Mouse (Mus musculus): Measurements from ENCODE around the gene Plk3. TPM values are rescaled to one million over a fixed set of nuclear protein-coding genes. Genes with fewer than 3 reads are reported as not detected.

The Plk3 gene
- polyA plus RNA-seq, 1 experiment from 2014 or later: 1.8 TPM

DNA sequence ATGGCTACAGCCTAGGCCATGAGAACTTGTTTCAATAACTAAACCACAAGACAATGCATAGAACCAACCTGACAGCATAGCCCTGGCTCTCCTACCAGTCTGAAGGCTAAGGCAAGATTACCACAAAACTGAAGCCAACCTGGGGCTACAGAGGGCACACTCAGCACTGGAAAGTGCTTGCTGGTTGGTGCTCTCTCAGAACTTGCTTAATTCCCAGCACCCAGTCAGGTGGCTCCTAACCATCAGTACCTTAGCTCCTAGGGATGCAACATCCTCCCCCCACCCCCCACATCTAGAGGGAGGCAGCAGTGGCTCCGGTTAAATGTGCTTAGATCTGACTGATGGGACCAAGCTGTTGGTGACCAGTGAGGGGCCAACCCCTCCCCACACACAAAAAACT is 17.7 kb upstream of the Plk3 start:
- no peaks in the 10 kb centered on the region for H3K9me3 ChIP-seq (replicated peaks)
- H3K4me2 ChIP-seq: no peak overlapping the region
- H3K27me3 ChIP-seq: no peaks in the 10 kb centered on the region
- H3K4me3 ChIP-seq: no peak overlapping the region
- H3K4me1 ChIP-seq (replicated peaks): peaks cover 30% of the 10 kb centered on the region
- no peak overlapping the region for H3K9ac ChIP-seq
- no peak overlapping the region for H3K27ac ChIP-seq
- peaks cover 53% of the 10 kb centered on the region for H3K36me3 ChIP-seq
- no peak for ATAC-seq (replicated peaks; ENCODE audit: insufficient number of reproducible peaks, insufficient read depth, low FRiP score, low read depth)
- WGBS: 65% methylated on average over 1 of the region's 1 CpGs

DNA sequence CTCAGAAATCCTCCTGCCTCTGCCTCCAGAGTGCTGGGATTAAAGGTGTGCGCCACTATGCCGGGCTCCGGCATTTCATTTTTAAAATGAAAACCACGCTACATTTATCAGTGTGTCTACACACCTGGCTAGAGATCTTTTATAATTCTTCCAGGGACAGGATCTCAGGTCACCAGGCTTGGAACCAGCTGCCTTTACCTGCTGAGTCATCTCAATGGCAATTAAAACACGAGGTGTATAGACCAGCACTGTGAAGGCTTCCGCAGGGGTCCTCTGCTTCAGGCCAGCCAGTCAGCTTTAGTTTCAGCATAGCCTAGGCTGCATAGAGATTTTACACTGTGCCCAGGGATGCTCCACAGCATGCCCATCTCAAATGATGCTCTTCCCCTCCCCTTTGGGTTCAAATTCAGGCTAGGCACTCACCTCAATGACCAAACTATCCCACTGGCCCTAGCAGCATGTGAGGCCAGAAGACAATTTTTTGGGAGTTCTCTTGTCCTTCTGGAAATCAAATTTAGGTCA is 16.5 kb upstream of the Plk3 start:
- Histone ChIP-seq H3K9me3 (replicated peaks) (no peaks in the 10 kb centered on the region), H3K36me3 (peaks cover 53% of the 10 kb centered on the region), H3K4me2 (no peak overlapping the region), H3K4me3 (no peak overlapping the region), H3K27me3 (no peaks in the 10 kb centered on the region), H3K4me1 (replicated peaks) (peaks cover 30% of the 10 kb centered on the region), H3K9ac (no peak overlapping the region), H3K27ac (no peak overlapping the region)
- WGBS: 91% methylated on average over 6 of the region's 6 CpGs
- no peak for ATAC-seq (replicated peaks; ENCODE audit: insufficient number of reproducible peaks, insufficient read depth, low FRiP score, low read depth)

DNA sequence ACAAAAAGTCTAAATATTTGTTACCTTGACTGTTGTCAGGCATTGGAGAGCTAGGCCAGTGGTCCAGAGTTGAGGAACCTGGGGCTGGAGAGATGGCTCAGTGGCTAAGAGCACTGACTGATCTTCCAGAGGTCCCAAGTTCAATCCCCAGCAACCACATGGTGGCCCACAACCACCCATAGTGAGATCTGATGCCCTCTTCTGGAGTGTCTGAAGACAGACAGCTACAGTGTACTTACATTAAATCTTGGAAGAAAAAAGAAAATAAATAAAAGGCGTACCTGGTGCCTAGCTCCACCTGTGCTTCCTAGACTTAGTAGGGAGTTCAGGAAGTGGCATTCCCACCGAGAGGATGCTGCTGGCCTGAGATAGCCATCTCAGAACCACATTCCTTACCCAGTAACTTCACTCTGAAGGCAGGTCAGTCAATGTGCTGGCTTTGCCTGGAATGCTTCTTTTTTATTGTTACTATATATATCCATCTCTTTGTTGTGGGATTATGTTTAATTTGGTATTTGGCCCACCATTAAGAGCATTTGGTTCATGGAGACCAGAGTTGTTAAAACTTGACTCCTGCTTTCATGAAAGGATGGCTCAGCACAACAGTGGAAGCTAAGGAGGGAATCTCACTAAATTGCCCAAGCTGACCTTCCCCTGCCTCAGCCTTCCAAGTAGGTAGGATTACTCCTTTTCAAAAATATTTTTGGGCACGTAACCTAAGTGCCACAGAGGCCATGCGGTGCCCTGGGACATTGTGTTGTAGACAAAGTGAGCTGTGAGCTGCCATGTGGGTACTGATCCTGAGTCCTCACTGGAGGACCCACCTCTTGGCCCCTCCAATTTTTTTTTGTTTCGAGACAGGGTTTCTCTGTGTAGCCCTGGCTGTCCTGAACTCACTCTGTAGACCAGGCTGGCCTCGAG is 15.8 kb upstream of the Plk3 start:
- Histone ChIP-seq H3K27me3 (no peaks in the 10 kb centered on the region), H3K4me1 (replicated peaks) (peaks cover 24% of the 10 kb centered on the region), H3K9me3 (replicated peaks) (no peaks in the 10 kb centered on the region), H3K36me3 (peaks cover 53% of the 10 kb centered on the region), H3K4me2 (no peak overlapping the region), H3K4me3 (no peak overlapping the region), H3K27ac (no peak overlapping the region), H3K9ac (no peak overlapping the region)
- ATAC-seq (replicated peaks; ENCODE audit: insufficient number of reproducible peaks, insufficient read depth, low FRiP score, low read depth): no peak
- 67% methylated on average over 6 of the region's 6 CpGs for WGBS

- H3K27ac ChIP-seq: no peak overlapping the region
- H3K36me3 ChIP-seq: peaks cover 45% of the 10 kb centered on the region
- no peak for ATAC-seq (replicated peaks; ENCODE audit: insufficient number of reproducible peaks, insufficient read depth, low FRiP score, low read depth)
- WGBS: 66% methylated on average over 24 of the region's 24 CpGs
- peaks cover 17% of the 10 kb centered on the region for H3K4me1 ChIP-seq (replicated peaks)
- H3K9me3 ChIP-seq (replicated peaks): no peaks in the 10 kb centered on the region
- no peak overlapping the region for H3K9ac ChIP-seq
- H3K27me3 ChIP-seq: no peaks in the 10 kb centered on the region
- no peak overlapping the region for H3K4me3 ChIP-seq
- no peak overlapping the region for H3K4me2 ChIP-seq
Observed at GRCm38 (mm10) chr4:117148815-117149214, 15.1 kb upstream of the Plk3 start.

- no peak for ATAC-seq (replicated peaks; ENCODE audit: insufficient number of reproducible peaks, insufficient read depth, low FRiP score, low read depth)
- WGBS: 76% methylated on average over 18 of the region's 18 CpGs
- H3K36me3 ChIP-seq: peaks cover 39% of the 10 kb centered on the region
- peaks cover 10% of the 10 kb centered on the region for H3K4me1 ChIP-seq (replicated peaks)
- H3K4me2 ChIP-seq: no peak overlapping the region
- no peaks in the 10 kb centered on the region for H3K9me3 ChIP-seq (replicated peaks)
- H3K27me3 ChIP-seq: no peaks in the 10 kb centered on the region
- H3K4me3 ChIP-seq: no peak overlapping the region
- H3K27ac ChIP-seq: no peak overlapping the region
- H3K9ac ChIP-seq: no peak overlapping the region
Observed at GRCm38 (mm10) chr4:117148047-117148713, 14.4 kb upstream of the Plk3 start.

DNA sequence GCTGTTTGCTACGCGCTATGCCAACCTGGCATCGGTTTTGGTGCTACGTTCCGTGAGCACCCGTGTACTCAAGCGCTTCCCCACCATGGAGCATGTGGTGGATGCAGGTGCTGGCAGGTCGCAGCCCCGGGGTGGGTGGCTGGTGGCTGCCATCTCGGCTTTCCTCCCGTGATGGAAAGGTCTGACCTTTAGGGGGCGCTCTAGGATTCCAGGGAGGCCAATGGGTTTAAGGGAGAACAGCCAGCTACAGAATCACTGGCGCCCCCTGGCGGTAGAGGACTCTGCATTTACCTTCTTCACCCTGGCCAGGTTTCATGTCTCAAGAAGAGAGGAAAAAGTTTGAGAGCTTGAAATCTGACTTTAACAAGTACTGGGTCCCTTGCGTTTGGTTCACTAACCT is 12.4 kb upstream of the Plk3 start:
- no peak overlapping the region for H3K4me2 ChIP-seq
- no peak for ATAC-seq (replicated peaks; ENCODE audit: insufficient number of reproducible peaks, insufficient read depth, low FRiP score, low read depth)
- no peaks in the 10 kb centered on the region for H3K4me1 ChIP-seq (replicated peaks)
- 33% methylated on average over 15 of the region's 15 CpGs for WGBS
- no peaks in the 10 kb centered on the region for H3K9me3 ChIP-seq (replicated peaks)
- H3K27ac ChIP-seq: no peak overlapping the region
- H3K9ac ChIP-seq: no peak overlapping the region
- H3K36me3 ChIP-seq: peaks cover 21% of the 10 kb centered on the region
- no peaks in the 10 kb centered on the region for H3K27me3 ChIP-seq
- no peak overlapping the region for H3K4me3 ChIP-seq

DNA sequence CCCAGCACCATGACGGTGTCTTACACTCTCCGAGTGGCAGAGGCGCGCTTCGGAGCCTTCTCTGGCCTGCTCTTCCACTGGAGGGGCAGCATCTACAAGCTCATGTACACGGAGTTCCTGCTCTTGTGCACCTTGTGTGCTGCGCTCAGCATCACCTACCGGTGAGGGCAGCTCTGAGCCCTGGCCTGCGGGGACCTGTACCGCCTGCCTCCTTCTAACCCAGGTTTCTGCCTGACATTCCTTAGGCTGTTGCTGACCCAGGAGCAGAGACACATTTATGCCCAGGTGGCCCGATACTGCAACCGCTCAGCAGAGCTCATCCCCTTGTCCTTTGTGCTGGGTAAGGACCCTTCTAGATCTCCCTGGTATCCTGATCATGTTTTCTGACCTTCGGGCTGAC is 11.5 kb upstream of the Plk3 start:
- no peaks in the 10 kb centered on the region for H3K9me3 ChIP-seq (replicated peaks)
- H3K36me3 ChIP-seq: peaks cover 12% of the 10 kb centered on the region
- H3K9ac ChIP-seq: no peak overlapping the region
- H3K27me3 ChIP-seq: no peaks in the 10 kb centered on the region; the same call in 1 of the 2 replicates
- H3K4me3 ChIP-seq: no peak overlapping the region
- no peak overlapping the region for H3K27ac ChIP-seq
- no peak overlapping the region for H3K4me2 ChIP-seq
- ATAC-seq (replicated peaks; ENCODE audit: insufficient number of reproducible peaks, insufficient read depth, low FRiP score, low read depth): no peak
- H3K4me1 ChIP-seq (replicated peaks): no peaks in the 10 kb centered on the region
- WGBS: 90% methylated on average over 13 of the region's 13 CpGs

DNA sequence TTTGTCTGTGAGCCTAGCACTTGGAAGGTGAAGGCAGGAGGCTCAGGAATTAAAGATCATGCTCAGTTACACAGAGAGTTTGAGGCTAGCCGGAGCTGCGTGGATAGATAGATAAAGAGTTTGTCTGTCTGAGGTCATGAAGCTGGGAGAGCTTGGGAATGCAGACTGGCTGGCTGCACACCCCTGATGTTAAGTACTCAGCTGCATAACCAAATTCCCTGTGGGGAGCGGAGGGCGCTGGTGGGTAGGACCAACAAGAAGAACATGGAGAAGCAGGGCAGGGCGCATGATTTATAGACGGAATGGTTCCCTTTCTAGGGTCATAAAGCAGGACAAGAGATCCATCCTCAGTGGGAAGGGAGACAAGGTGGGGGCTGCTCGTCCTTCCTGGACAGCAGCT is 9.3 kb upstream of the Plk3 start:
- Histone ChIP-seq H3K4me3 (no peak overlapping the region), H3K4me2 (no peak overlapping the region), H3K9me3 (replicated peaks) (no peaks in the 10 kb centered on the region), H3K27me3 (no peaks in the 10 kb centered on the region; the same call in 1 of the 2 replicates), H3K27ac (no peak overlapping the region), H3K9ac (no peak overlapping the region), H3K4me1 (replicated peaks) (no peaks in the 10 kb centered on the region), H3K36me3 (no peaks in the 10 kb centered on the region)
- ATAC-seq (replicated peaks; ENCODE audit: insufficient number of reproducible peaks, insufficient read depth, low FRiP score, low read depth): no peak
- whole genome bisulfite sequencing: 44% methylated on average over 7 of the region's 7 CpGs

GRCm38 (mm10) chr4:117140613-117141012 is 6.8 kb upstream of the Plk3 start:
- no peaks in the 10 kb centered on the region for H3K36me3 ChIP-seq
- no peak overlapping the region for H3K4me2 ChIP-seq
- 38% methylated on average over 4 of the region's 4 CpGs for WGBS
- H3K9me3 ChIP-seq (replicated peaks): no peaks in the 10 kb centered on the region
- no peak overlapping the region for H3K27ac ChIP-seq
- no peak overlapping the region for H3K9ac ChIP-seq
- no peaks in the 10 kb centered on the region for H3K4me1 ChIP-seq (replicated peaks)
- H3K4me3 ChIP-seq: no peak overlapping the region
- no peaks in the 10 kb centered on the region; the same call in 1 of the 2 replicates for H3K27me3 ChIP-seq
- no peak for ATAC-seq (replicated peaks; ENCODE audit: insufficient number of reproducible peaks, insufficient read depth, low FRiP score, low read depth)

DNA sequence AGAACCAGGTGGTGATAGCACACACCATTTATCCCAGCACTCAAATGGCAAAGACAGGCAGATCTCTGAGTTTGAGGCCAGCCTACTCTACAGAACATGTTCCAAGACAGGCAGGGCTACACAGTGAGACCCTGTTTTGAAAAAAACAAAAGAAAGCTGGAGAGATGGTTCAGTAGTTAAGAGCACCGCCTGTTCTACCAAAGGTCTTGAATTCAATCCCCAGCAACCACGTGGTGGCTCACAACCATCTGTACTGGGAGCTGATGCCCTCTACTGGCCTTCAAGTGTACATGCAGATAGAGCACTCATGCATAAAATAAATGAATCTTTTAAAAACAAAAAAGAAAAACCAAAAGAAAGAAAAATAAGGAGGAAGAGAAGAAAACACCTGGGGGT is 5.5 kb upstream of the Plk3 start:
- H3K27ac ChIP-seq: no peak overlapping the region
- ATAC-seq (replicated peaks; ENCODE audit: insufficient number of reproducible peaks, insufficient read depth, low FRiP score, low read depth): no peak
- WGBS: 11% methylated on average over 2 of the region's 2 CpGs
- H3K9me3 ChIP-seq (replicated peaks): no peaks in the 10 kb centered on the region
- no peak overlapping the region for H3K4me3 ChIP-seq
- H3K4me2 ChIP-seq: no peak overlapping the region
- H3K4me1 ChIP-seq (replicated peaks): peaks cover 2% of the 10 kb centered on the region; the same call in 1 of the 2 replicates
- no peak overlapping the region for H3K9ac ChIP-seq
- H3K36me3 ChIP-seq: no peaks in the 10 kb centered on the region
- no peaks in the 10 kb centered on the region; the same call in 1 of the 2 replicates for H3K27me3 ChIP-seq

GRCm38 (mm10) chr4:117138295-117139216 is 4.8 kb upstream of the Plk3 start:
- Histone ChIP-seq H3K9me3 (replicated peaks) (no peaks in the 10 kb centered on the region), H3K9ac (no peak overlapping the region), H3K27ac (no peak overlapping the region), H3K36me3 (no peaks in the 10 kb centered on the region), H3K4me2 (no peak overlapping the region), H3K27me3 (no peaks in the 10 kb centered on the region; the same call in 1 of the 2 replicates), H3K4me1 (replicated peaks) (peaks cover 4% of the 10 kb centered on the region; the same call in 1 of the 2 replicates), H3K4me3 (no peak overlapping the region)
- no peak for ATAC-seq (replicated peaks; ENCODE audit: insufficient number of reproducible peaks, insufficient read depth, low FRiP score, low read depth)
- 59% methylated on average over 16 of the region's 17 CpGs for WGBS

Data from heart, embryonic 15.5 days (tissue).